Mouse (Mus musculus): ENCODE measurements around the gene Pus3.

The Pus3 gene

DNA sequence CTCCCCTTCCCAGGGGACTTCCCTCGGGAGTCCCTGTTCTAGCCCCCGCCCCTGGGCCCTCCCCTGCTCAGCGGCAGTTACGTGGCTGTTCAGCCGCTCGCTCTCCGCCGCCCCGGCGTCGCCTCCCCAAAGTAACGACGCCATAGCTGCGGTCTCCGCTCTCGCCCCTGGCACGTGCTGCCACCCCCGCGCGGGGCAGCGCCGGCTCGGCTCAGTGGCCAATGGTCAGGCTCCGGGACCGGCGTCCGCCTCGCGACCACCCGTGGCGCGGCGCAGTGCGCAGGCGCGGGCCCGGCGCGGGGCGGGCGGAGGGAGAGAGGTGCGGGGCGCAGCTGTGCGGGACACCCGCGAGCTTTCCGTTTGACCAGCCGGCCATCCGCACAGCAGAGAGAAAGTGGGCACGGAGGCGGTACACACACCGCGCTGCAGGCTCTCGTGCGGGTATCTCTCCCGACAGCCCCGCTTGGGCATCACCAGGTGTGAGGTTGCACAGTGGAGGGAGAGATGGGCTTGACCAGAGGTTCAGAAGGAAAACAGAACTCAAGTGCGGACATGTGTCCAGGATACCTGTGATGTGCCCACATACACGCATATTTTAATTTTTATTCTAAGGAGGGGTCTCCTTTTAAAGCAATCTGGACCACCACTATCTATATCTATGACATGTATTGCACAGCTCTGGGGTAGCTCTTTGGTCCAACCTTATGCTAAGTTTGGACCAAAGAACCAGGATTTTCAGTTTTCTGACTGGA is at the start of gene Pus3, which contains the start of gene Ddx25:
TSS of gene Pus3 (plus strand) at position 339 of the 752 bp plus-strand sequence.
TSS of gene Ddx25 (minus strand) at position 272 of the 752 bp plus-strand sequence.
- peak in 1 of 2 experiments; percentile 75 for DNase-seq (ENCODE audit: low spot score in 2 of 2)

DNA sequence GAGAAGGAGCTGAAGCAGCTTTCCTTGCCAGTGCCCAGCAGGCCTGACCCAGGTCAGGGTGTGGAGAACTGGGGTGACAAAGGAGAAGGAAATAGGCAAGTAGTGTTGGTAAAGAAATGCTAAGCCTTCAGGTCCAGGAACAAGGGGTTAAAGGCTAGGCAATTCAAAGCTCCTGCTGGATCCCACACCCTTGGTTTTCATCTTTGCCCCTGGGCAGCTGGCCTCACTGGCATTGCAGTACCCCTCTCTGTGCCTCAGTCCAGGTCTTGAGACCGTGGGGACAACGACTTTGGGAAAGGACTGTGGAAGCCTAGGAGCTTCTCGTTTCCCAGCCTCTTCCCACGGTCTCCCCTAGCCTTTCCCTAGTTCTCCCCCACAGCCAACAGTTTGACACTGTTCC is 44.5 kb upstream of the Pus3 start:
- no peak for DNase-seq (ENCODE audit: low spot score in 2 of 2)

DNA sequence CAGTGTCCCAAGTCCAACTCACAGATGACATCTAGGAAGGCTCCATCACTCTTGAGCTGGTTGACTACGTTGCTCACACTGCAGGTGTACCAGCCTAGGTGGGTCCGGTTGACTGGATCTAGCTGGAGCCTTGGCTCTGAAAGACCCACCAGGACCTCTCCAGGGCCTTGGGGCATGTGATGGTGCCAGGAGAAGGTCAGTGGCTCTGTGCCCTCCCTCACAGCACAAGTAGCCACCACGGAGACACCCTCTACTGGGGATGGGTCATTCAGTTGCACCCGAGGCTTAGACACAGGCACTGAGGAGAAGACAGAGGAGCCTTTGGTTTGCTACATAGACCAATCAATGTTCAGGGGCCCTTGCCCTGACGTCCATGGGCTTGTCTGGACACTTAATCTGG is 42.2 kb upstream of the Pus3 start:
- no peak for DNase-seq (ENCODE audit: low spot score in 2 of 2)

- DNase-seq (ENCODE audit: low spot score in 2 of 2) = no peak
Measured at GRCm38 (mm10) chr9:35516711-35517110, 41.7 kb upstream of the Pus3 start.

DNA sequence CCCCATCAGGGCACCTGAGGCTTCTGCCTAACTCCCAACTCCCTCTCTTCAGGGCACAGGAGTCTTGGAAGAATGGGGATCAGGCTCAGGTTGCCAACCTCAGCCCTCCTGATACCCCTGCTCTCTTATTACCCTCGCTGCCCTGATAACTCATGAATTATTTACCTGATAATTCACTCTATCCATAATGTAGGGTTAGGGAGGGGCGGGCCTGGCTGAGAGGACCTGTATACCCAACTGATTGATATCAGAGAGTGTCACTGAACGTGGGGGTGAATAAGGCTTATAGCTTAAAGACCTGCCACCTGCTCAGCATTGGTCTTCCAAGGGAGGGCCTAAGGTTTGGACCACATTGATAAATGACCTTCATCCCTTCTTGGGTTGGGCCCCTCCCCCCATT is 40.2 kb upstream of the Pus3 start, which contains the start of gene Gm1113:
TSS of gene Gm1113 (minus strand) at position 101 of the 400 bp plus-strand sequence.
- no peak for DNase-seq (ENCODE audit: low spot score in 2 of 2)

DNA sequence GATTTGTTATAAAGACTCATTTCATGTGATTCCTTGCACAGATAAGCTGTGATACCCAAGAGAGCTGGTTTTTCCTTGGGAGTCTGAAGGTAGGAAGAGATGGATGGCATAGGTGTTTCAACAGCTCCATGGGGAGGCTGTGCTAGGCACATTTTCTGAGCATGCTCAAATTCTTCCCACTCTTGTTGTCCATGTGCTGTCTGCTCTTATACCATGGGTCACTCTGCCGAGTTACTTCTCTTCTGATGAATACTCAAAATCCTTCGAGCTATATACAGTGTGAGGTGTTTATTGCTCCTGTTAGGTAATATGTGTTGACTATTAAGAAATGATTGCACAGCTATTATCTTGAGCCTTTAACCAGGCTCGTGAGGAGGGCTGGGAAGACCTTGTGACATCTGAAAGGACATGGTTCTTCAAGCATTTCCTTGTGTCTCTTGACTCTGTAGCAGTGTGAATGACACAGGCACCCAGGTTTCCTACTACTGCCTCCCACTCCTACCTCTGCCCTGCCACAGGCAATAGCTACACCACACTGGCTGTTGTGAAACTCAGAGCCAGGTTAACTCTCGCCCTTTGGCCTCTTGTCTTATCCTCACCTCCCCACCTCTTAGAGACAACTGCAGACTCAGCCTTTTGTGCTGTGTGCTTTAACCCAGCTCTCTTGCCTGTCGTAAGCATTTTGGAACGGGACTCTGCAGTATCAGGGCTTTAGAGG is 37.6 kb upstream of the Pus3 start:
- DNase-seq (ENCODE audit: low spot score in 2 of 2) = no peak

DNA sequence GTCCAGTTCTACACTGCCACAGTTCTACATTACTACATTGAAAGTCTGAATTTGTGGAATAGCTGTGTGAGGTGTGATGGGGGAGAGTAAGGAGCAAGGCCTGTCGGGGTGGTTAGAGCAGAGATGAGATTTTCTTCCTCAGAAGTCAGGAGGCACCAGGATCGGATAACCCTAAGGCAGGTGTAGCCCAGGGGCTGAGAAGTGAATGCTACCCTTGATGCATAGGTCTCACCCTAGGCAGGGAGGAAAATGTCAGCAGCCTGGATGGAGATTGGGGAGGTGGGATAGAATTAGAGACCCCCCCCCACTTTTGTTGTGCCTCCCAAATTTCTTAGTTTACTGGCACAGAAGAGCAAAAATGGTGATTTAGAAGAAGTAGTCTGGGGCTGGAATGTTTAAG is 36.2 kb upstream of the Pus3 start:
- DNase-seq (ENCODE audit: low spot score in 2 of 2) = no peak

DNA sequence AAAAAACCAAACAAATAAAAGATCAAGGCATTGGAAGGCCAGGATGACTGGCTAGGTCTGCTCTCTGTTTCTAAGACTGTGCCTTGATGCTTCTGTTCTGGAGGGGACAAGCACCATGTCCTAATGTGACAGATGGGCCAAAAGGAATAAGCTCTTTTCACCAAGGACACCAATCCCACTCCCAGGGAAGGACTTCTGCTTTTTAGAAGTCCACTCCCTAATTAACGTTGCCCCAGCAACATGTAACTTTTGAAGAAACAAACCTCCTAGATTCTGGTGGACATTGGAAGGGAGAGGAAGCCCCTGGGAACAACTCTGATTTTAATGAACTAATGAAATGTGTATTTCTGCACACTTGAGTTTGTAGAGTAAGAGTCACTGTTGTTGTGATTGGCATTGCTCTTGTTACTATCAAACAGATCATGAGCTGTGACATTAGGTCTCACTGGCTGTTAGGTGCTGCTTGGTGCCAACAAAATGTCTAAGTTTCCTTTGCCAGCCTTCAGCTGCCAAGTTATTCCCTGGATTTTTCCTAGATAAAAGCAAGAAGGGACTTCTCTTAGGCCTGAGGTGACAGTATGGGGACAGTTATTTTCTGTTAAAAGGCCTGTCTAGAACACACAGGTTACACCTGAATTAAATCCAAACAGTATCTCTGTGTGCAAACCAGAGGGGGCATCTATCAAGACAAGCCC is 35.4 kb upstream of the Pus3 start:
- no peak for DNase-seq (ENCODE audit: low spot score in 2 of 2)

- peak; percentile 42 to 67 for DNase-seq (ENCODE audit: low spot score in 2 of 2)
Measured at GRCm38 (mm10) chr9:35523541-35523940, 34.9 kb upstream of the Pus3 start.

DNA sequence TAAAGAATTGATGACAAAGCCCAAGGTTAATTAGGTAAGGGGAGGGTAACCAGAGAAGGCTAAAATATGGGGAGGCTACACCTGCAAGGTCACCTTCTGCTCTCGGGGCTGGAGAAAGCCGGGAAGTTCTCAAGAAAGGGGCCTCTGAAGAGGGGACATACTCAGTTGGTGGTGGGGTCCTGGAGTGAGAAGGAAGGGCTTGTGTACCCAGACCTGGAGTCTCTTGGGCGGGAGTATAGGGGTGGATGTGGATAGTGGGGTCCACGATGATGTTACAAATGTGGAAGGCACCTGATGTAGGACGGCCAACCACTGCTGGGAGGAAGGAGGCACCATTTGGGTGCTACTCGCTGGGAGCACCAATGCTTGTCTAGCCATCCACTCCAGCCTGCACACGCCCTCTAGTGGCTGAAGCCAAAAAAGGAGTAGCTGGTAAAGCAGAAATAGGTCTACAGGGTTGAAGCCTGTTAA is 34.4 kb upstream of the Pus3 start:
- DNase-seq (ENCODE audit: low spot score in 2 of 2) = peak; percentile 48 to 85

DNA sequence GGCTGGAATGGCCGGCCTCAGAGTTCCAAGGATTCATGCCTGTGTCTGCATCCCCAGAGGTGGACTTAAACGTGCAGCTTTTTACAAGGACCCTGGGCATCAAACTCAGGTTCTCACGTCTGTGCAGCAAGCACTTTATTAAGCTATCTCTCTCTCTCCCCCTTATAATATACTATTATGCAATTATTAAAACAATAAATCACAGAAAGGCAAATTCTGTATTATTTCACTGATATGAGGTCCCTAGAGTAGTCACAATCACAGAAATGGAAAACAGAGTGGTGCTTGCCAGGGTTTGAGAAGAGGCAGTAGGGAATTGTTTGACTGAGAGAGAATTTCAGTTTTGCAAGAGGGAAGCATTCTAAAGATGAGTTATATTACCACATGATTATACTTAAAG is 29.3 kb upstream of the Pus3 start:
- DNase-seq (ENCODE audit: low spot score in 2 of 2) = no peak

DNA sequence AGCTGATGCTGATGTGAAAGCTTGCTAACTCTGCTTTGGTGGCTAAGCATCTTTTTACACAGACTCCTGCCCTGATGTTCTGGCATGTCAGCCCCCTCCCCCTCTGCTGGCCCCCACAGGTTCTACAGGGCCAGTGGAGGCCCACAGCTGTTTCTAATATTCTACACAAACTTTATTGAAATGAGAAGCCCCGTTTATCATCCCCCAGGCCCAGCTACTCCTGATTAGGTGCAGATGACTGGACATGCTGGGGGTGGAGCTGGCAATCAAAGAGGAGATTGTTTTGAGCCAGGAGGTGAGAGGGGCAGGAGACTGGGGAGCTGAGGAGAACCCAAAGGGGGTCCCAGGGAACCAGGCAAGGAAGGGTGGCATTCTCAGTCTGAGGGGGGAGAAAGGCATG is 28.6 kb upstream of the Pus3 start:
- no peak for DNase-seq (ENCODE audit: low spot score in 2 of 2)

DNA sequence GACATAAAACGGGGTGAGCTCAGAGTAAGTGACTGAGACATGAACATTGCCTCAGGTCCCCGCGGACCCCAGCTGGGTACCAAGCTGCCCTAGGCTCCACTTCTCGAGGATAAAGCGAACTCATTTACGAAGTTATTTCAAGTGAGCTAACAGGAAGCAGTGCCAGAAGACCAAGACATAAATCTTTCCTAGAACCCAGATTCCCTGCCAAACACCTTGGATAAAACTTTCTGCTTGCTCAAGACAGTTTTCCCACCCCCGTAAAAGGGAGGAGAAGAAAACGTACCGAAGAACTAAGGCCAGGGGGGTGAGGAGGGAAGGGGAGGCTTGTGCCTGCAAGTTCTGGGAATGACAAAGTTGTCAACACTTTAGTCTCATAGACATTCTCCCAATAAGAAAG is 25.1 kb upstream of the Pus3 start:
- DNase-seq (ENCODE audit: low spot score in 2 of 2) = no peak

DNA sequence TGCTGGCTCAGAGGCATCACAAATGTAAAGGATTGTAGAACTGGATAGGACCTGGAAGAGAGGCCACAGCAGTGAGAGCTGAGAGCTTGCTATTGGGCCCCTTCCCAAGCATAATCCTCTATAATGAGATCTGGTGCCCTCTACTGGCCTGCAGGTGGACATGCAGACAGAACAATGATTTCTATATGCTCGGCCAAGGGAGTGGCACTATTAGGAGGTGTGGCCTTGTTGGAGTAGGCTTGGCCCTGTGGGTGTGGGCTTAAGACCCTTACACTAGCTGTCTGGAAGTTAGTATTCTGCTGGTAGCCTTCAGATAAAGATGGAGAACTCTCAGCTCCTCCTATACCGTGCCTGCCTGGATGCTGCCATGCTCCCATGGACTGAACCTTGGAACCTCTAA is 23.3 kb upstream of the Pus3 start:
- DNase-seq (ENCODE audit: low spot score in 2 of 2) = peak in 1 of 2 experiments; percentile 47

DNA sequence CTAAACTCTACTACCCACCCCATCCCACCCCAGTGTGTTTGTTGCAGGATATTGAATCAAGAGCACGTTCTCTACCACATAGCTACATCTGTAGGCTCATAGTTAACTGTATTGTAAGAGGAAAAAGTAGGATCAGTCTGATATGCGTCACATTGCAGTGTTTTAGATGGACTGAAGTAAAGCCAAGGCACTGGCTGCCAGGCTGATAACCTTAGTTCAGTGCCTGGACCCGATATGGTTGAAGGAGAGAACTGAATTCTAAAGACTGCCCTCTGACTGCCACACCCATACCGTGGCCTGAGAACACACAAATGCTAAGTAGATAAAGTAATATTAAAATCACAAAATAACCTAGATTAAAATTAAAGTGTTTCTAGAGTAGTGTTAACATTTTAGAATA is 22.5 kb upstream of the Pus3 start:
- DNase-seq (ENCODE audit: low spot score in 2 of 2) = no peak

- DNase-seq (ENCODE audit: low spot score in 2 of 2) = no peak
Measured at GRCm38 (mm10) chr9:35539001-35539750, 19.2 kb upstream of the Pus3 start.

DNA sequence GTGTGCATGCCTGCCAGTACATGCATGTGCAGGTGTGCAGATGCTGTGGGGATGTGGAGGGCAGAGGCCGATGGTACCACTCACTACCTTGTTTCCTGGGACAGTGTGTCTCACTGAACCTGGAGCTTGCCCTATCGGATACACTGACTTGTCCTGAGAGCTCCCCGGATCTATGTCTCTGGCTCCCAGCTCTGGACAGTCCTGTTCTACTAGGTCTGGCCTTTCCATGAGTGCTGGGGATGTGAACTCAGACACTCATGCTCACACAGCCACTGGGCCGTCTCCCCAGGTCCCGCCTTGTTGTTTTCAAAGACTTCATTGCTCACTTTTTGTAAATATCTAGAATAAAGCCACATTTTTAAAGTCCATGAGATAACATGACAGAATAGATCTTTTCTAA is 17.4 kb upstream of the Pus3 start:
- DNase-seq (ENCODE audit: low spot score in 2 of 2) = no peak

GRCm38 (mm10) chr9:35541488-35541887 is 16.9 kb upstream of the Pus3 start:
- DNase-seq (ENCODE audit: low spot score in 2 of 2) = peak in 1 of 2 experiments; percentile 83

- DNase-seq (ENCODE audit: low spot score in 2 of 2) = no peak
Measured at GRCm38 (mm10) chr9:35541941-35542340, 16.5 kb upstream of the Pus3 start.

- no peak for DNase-seq (ENCODE audit: low spot score in 2 of 2)
Measured at GRCm38 (mm10) chr9:35543099-35543860, 15.1 kb upstream of the Pus3 start.

- DNase-seq (ENCODE audit: low spot score in 2 of 2) = no peak
Measured at GRCm38 (mm10) chr9:35544666-35545065, 13.7 kb upstream of the Pus3 start.

Data from left cerebral cortex, adult 9 months (tissue).